9 mouse cellular contexts compared by ENCODE assay signal in the genomic region with DNA sequence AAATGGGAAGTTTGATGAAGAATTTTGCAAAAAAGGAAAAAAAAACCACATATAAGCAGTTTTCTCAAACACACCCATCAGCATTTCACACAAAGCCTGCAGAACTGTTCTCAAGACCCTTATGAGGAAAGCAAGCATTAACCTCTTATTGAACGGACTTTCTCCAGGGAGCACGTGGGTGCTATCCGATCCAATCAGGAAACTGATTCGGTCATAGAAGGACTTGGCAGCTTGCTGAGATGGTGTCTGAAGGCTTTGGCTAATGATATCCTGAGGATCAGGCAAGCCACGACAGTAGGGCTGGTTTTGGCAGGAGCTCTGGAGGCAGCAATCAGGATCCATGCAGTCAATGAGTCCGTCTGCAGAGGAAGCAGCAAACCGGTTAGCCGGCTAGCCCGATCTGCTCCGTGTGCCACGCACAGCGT.
DNase-seq lines count a peak whose midpoint lies in the region; ATAC-seq and TF ChIP-seq lines count a peak whose summit lies in the region.
"Had no signal": no experiment of that assay in that cellular context is flagged by ENCODE, and none has a peak within 500 bp of the region (broad histone marks: within the 10 kb centered on the region; RNA-seq: fewer than 3 reads in every experiment).

No protein-coding gene starts in this region.

- intact Hi-C loops in gastrocnemius, postnatal 36 days (cut with DNase I), result no loop called here

- TF ChIP-seq CTCF in lung, postnatal 0 days (IDR thresholded peaks at IDR 0.05), result no peak

- ATAC-seq in lung, embryonic 15.5 days (ENCODE audit: borderline replicate concordance, extremely low read depth, low FRiP score, low TSS enrichment), result 0 out of 2 replicates have a peak, but pooled peaks have one; percentile 39
- no peak for ATAC-seq in lung, postnatal 0 days
- peak; percentile 43; the same call in 1 of the 2 replicates for ATAC-seq in neural tube, embryonic 12.5 days (ENCODE audit: low FRiP score, low read depth)
- no peak for ATAC-seq in erythroid progenitor cell, adult 5-6 weeks (replicated peaks; ENCODE audit: low FRiP score, poor library complexity, severe bottlenecking)
- no peak for ATAC-seq in megakaryocyte-erythroid progenitor cell, adult 5-6 weeks (replicated peaks; ENCODE audit: low FRiP score, low TSS enrichment, poor library complexity, severe bottlenecking)
- ATAC-seq in granulocyte monocyte progenitor cell, adult 5-6 weeks (replicated peaks; ENCODE audit: poor library complexity, severe bottlenecking), result no peak; the same call in 1 of the 2 replicates

- H3K9ac ChIP-seq in lung, embryonic 15.5 days, result no peak overlapping the region
- no peak overlapping the region for H3K9ac ChIP-seq in lung, postnatal 0 days (replicated peaks; ENCODE audit: low read depth)
- no peak overlapping the region for H3K9ac ChIP-seq in neural tube, embryonic 12.5 days
- H3K9ac ChIP-seq: liver, embryonic 15.5 days had no signal

- H3K36me3 ChIP-seq in lung, embryonic 15.5 days, result no peaks in the 10 kb centered on the region
- no peaks in the 10 kb centered on the region for H3K36me3 ChIP-seq in lung, postnatal 0 days (ENCODE audit: insufficient read depth, low read length)
- peaks cover 25% of the 10 kb centered on the region for H3K36me3 ChIP-seq in neural tube, embryonic 12.5 days

- H3K9me3 ChIP-seq in lung, embryonic 15.5 days, result no peaks in the 10 kb centered on the region
- H3K9me3 ChIP-seq in lung, postnatal 0 days (ENCODE audit: low read length), result no peaks in the 10 kb centered on the region
- H3K9me3 ChIP-seq in neural tube, embryonic 12.5 days, result no peaks in the 10 kb centered on the region
- H3K9me3 ChIP-seq: liver, embryonic 15.5 days had no signal

- no peaks in the 10 kb centered on the region for H3K27me3 ChIP-seq in lung, embryonic 15.5 days
- H3K27me3 ChIP-seq in lung, postnatal 0 days (replicated peaks; ENCODE audit: insufficient read depth, low read length), result no peaks in the 10 kb centered on the region
- peaks cover 11% of the 10 kb centered on the region; the same call in 1 of the 2 replicates for H3K27me3 ChIP-seq in neural tube, embryonic 12.5 days (replicated peaks)
- H3K27me3 ChIP-seq: liver, embryonic 15.5 days had no signal

- H3K27ac ChIP-seq in lung, embryonic 15.5 days, result no peak overlapping the region
- H3K27ac ChIP-seq in lung, postnatal 0 days (ENCODE audit: low read length), result no peak overlapping the region
- no peak overlapping the region for H3K27ac ChIP-seq in neural tube, embryonic 12.5 days
- H3K27ac ChIP-seq: liver, embryonic 15.5 days had no signal

- peak overlapping the region; percentile 22; the same call in 1 of the 2 replicates for H3K4me2 ChIP-seq in lung, embryonic 15.5 days
- H3K4me2 ChIP-seq in lung, postnatal 0 days (replicated peaks; ENCODE audit: low read depth, low read length), result no peak overlapping the region
- H3K4me2 ChIP-seq in neural tube, embryonic 12.5 days (replicated peaks), result 0 out of 2 replicates have a peak overlapping the region, but pooled peaks have one; percentile 12
- H3K4me2 ChIP-seq: liver, embryonic 15.5 days had no signal

- 58% methylated on average over 12 of the region's 12 CpGs for WGBS in lung, embryonic 15.5 days
- 60% methylated on average over 12 of the region's 12 CpGs for WGBS in lung, postnatal 0 days
- WGBS in neural tube, embryonic 12.5 days, result 56% methylated on average over 12 of the region's 12 CpGs

- no peaks in the 10 kb centered on the region for H3K4me1 ChIP-seq in lung, embryonic 15.5 days
- H3K4me1 ChIP-seq in lung, postnatal 0 days (ENCODE audit: insufficient read depth, low read depth, low read length), result no peaks in the 10 kb centered on the region
- H3K4me1 ChIP-seq in neural tube, embryonic 12.5 days, result 0 out of 2 replicates have a peak, but pooled peaks cover 4% of the 10 kb centered on the region
- H3K4me1 ChIP-seq: liver, embryonic 15.5 days had no signal

- no peak for DNase-seq in lung, postnatal 0 days (ENCODE audit: low spot score)
- DNase-seq in cerebellum, postnatal 25 days, result peak; percentile 59 to 71
- DNase-seq in gastrocnemius, postnatal 36 days, result peak; percentile 15 to 21

- H3K4me3 ChIP-seq in lung, embryonic 15.5 days, result no peak overlapping the region
- no peak overlapping the region for H3K4me3 ChIP-seq in lung, postnatal 0 days (ENCODE audit: low read depth, low read length)
- no peak overlapping the region for H3K4me3 ChIP-seq in neural tube, embryonic 12.5 days
- H3K4me3 ChIP-seq: liver, embryonic 15.5 days had no signal

- no peak for TF ChIP-seq EP300 in lung, postnatal 0 days (IDR thresholded peaks at IDR 0.05)

Comparison
In these comparisons a context has a peak if more than half of its experiments do, and no peak if none do; other contexts are left out.
1. ATAC-seq: peak in lung, embryonic 15.5 days (single experiment) and neural tube, embryonic 12.5 days (single experiment); none in lung, postnatal 0 days (single experiment), erythroid progenitor cell, adult 5-6 weeks (single experiment), megakaryocyte-erythroid progenitor cell, adult 5-6 weeks (single experiment) and granulocyte monocyte progenitor cell, adult 5-6 weeks (single experiment).